Mouse (Mus musculus) NIH3T3 (cell line): ENCODE results near the gene Intu.

Experiments used
- DNase-seq: peaks from one replicate; pipeline ENCODE4 v3.0.0-alpha.2; 2012; ENCODE audit warnings: low read depth

The Intu gene

DNA sequence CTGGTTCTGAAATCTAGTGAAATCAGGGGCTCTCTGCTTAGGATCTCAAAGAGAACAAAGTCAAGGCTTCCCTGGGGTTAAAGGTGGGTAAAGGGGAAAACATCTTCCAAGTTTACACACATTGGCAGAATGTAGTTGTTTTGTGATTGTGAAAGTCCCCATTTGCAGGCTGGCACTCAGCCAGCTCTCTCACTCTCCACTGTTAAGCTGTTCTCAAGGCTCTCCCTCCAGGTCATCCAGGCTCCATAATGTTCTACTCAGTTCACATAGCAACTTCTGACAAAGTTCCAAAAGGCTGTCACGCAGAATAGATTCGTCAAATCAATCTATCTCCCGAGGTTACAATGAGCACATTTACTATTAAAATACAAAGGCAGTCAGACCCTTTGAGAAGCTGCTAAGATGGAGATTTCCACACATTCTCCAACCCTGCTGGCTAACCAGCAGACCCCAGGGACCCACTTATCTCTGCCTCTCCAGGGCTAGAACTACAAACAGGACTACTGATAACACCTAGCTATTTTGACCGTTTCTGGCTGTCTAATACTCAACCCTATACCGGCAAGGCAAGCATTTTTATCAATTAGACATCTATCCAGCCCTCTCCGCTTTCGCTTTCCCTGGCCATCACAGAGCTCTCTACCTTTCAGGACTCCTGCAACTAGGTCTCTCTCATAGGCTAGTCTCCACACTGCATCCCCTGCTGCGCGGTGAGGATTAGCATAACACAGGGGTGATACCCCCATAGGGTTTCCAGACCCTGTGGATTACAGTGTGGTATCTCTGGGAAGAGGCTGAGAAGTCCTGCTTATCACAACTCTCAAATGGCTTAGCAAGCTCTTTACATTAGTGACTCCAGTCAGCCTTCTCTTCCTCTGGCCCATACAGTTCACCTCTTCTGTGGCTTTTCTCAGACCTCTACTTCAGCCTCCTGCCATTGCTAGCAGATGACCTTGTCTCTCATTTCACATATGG lies 2.8 kb upstream of the Intu start:
- peak; percentile 84 for DNase-seq

DNA sequence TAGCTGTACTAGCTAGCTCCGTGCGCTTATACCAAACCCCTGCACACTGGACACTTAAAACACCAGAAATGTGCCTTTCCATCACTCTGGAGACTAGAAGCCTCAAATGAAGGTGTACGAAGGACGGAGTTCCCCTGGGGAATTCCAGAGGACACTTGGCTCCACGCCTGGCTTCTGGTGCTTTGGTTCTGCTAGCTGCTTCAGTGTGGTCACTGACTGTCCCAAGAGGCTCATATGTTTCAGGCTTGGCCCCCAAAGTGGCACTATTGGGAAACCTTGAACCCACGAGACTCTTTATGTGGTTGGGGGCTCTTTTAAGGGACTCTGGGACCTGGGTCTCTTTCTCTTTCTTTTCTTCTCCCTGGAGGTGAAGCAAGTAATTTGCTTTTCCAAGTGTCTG lies 2.1 kb upstream of the Intu start:
- no peak for DNase-seq

DNA sequence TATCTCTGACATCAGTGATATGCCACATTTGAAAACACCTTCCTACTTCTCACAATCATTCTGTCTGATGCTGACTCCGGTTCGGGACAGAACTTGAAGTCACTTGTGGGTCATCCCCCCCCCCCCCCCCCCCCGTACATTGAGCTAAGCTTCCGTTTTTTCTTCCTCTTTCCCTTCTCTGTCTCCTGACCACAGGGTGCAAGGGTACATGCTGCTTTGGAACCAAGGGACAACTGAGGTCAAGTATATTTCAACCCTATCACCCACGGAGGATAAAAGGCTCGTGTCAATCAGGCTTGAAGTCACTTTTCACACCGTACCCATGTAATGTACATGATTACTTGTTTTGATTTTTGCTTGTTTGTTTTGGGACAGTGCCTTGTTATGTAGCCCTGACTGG lies 241 bp upstream of the Intu start:
- no peak for DNase-seq

DNA sequence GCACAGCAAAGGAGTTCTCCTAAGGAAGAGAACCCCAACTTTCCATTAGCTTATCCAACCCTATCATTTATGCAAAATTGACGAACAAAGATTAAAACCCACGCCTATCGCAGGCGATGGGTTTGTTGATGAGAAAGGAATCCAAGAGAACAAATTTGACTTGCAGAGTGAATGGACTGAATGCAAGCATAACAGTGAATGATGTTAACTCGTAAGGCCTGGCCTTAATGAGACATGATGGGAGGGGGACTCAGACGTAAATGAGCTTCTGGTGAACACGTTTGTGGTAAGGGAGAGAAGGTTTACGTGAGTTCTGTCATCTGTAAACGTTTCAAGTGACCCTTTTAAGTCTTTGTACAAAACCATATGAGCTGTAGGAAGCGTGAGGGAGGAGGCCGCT lies 1.2 kb downstream of the Intu start:
- DNase-seq, result no peak

GRCm38 (mm10) chr3:40534141-40534540 lies 3.1 kb downstream of the Intu start:
- DNase-seq, result no peak

- peak; percentile 95 for DNase-seq
Observed at GRCm38 (mm10) chr3:40540567-40541554, 9.8 kb downstream of the Intu start.

DNA sequence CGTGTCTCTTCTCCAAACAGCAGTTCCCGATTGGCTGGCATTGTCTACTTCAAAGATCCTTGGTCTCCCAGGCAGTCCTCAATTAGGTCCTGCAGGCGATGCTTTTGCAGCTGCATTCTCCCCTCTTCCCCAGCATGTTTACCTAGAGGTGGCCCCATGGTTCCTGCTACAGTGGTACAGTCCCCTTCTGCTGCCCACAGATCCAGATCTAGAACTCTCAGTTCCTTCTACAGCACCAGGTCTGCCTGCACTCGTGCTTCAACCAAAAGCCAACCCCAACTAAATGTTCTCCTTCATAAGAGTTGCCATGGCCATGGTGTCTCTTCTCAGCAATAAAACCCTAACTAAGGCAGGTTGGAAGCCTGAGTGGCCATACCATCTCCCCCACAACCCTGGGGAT lies 15.5 kb downstream of the Intu start:
- no peak for DNase-seq

GRCm38 (mm10) chr3:40652941-40653352 lies 121.9 kb downstream of the Intu start:
- no peak for DNase-seq

DNA sequence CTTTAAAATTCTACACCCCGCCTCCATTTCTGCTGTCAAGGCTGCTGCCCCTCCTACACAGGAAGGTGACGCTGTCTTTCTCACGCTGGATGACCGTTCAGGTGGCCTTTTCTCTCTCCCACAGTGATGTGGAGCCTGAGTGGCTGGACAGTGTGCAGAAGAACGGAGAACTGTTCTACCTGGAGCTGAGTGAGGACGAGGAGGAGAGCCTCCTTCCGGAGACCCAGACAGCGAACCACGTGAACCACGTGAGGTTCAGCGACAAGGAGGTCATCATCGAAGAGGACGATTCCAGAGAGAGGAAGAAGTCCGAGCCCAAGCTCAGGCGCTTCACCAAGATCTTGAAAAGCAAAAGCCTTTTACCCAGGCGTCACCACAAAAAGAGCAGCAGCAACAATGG lies 122.5 kb downstream of the Intu start:
- DNase-seq, result no peak

GRCm38 (mm10) chr3:40654028-40654427 lies 122.9 kb downstream of the Intu start:
- no peak for DNase-seq

DNA sequence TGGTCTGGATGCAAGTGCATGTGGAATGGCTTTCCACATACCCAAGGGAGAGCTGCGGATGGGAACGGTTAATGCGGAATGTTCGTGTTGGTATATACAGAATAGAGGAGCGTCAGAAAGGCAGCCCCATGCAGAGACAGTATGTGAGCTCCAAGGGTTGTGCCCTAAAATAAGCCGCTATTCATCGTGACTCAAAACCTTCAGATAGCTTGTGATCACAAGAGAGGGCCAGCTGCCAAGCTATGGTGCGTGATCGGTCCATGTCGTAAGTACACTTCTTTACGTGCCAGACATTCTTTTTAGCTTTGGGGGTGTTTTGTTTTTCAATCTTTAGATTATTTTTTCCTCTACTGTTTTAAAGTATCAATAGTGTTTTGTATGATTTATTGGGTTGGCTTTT lies 124.5 kb downstream of the Intu start:
- DNase-seq, result peak; percentile 93

- DNase-seq, result no peak
Observed at GRCm38 (mm10) chr3:40656339-40656738, 125.3 kb downstream of the Intu start.

DNA sequence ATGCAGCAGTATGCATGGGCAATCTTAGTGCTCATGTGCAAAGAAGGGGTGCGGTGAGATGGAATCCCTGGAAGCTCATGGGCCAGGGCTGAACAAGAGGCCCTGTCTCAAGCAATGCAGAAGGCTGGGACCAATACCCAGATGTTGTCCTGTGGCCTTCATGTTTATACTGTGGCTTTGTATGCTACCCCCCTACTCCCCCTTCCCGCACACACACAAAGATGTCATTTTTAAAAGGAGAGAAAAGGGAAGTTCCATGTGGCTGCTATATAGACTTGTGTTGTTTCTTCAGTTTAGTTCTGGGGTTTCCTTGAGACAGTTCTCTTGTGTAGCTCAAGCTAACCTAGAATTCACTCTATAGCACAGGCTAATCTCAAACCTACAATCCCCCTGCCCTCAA lies 129.1 kb downstream of the Intu start:
- DNase-seq, result no peak

DNA sequence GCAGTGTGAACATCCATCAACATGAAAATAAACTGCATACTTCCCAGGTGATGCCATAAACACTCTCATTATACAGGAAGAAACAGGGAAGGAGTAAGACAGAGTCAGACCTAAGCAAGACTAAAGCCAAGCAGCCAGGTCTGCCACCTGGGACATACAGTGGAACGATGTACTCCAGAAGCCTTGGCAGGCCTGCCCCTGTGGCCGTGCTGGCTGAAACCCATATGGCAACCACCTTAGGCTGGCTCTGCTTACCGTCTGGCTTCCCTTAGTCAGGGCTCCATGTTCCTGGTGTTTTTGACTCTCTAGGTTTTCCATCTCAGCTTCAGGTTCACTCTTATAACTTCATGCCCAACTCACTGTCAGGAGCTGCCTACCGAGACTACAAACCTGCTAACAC lies 135.0 kb downstream of the Intu start:
- no peak for DNase-seq

GRCm38 (mm10) chr3:40666861-40667719 lies 136.0 kb downstream of the Intu start:
- no peak for DNase-seq

GRCm38 (mm10) chr3:40668889-40669288 lies 137.8 kb downstream of the Intu start:
- peak; percentile 66 for DNase-seq

GRCm38 (mm10) chr3:40669395-40669794 lies 138.3 kb downstream of the Intu start:
- DNase-seq, result no peak

DNA sequence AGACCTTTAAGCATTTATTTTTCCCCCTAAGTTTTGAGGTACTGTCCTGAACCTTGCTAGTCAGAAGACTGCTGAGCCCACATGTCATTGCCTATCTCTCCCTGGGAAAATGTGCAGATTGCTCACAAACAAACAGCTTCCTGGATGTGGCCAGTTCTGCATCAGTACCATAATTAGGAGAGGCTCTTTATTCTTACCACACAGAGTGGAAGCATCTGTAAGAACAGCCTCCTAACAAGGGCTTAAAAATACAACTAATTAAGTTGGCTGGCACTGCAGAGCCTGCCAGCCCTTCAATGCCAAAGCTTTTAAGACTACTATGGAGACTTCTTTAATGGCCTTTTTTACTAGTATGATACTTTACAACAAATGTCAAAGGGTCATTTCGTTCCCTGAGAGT lies 142.4 kb downstream of the Intu start:
- no peak for DNase-seq

DNA sequence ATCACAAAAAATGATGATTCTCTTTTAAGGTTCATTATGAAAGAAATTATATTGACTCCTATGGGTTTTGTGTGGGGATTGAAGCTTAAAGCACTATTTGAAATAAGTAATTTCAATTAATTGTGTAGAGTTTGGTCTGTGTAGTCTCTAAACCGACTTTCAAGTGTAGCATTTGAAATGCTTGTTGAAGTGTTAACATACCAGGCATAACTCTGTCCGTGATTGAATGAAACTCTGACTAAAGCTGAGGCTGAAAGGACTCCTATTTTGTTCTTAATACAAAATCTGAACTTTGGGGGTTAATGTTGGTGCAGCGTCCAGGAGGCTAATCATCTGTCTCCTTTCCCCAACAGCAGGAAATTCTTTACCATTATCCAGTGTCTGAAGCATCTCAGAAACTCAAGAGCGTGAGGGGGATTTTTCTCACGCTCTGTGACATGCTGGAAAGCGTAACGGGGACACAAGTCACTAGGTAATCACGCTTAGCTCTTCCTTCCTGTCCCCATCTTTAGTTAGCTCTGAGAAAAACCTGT lies 143.9 kb downstream of the Intu start:
- DNase-seq, result no peak

DNA sequence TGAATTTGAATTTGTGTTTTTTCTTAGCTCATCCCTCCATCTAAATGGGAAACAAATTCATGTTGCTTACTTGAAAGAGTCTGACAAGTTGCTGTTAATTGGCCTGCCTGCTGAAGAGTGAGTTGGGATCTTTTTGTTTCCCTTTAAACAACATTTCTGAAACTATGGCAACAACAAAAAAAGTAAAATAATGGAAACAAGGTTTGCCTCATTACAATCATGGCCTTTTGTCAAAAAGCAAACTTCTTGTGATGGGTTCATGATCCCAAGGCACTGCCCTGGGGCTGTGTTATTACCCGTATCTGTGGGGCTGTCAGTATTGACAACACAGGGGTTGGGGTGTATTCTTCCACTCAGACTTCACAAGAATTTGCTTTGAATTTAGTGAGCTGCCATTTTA lies 147.8 kb downstream of the Intu start:
- no peak for DNase-seq

DNA sequence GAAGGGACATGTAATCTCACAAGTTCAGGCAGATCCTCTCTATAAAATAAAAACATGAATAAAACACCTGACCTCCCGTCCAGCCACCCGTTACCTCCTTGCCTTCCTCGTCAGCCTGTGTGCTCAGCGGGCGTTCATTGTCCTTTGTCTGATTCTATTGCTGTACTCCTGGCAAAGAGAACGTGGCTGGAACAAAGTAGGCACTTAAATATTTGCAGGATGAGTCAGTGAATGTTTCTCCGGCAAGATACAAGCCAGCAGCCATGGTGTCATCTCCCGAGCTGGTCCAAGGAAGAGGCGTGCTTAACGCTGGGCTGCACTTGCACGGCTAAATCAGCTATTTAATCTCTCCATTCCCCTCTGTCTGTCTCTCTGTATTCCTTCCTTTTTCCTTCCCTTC lies 151.3 kb downstream of the Intu start:
- DNase-seq, result peak; percentile 76
